Mouse (Mus musculus) midbrain, embryonic 14.5 days (tissue): ENCODE data around the gene B3gnt3. TPM values are rescaled to one million over a fixed set of nuclear protein-coding genes. Genes with fewer than 3 reads are reported as not detected.
A peak's percentile ranks its signal among the peaks of the same experiment; 100 is the strongest.

Experiments
- ATAC-seq: fragments of 200-750 bp; cut with Nextera tagmentation; 2 replicates; pipeline ENCODE4 v1.8.0; 2017; ENCODE audit warnings: moderate number of reproducible peaks, moderate library complexity; ENCODE audit not compliant: low FRiP score, low TSS enrichment
- DNase-seq: peaks from one replicate; pipeline ENCODE4 v3.0.0-alpha.2; 2015
- H3K27ac ChIP-seq: fragments of 300-500 bp; sonication (generic); replicated peaks from 2 replicates; pipeline ENCODE4 v1.5.1; 2014; ENCODE audit warnings: mild to moderate bottlenecking, low read depth, low read length, moderate library complexity
- H3K27me3 ChIP-seq: fragments of 300-500 bp; sonication (generic); 2 replicates; pipeline ENCODE4 v1.6.1; 2014; ENCODE audit warnings: low read length, control low read depth, mixed read lengths; ENCODE audit not compliant: control insufficient read depth, insufficient read depth
- H3K36me3 ChIP-seq: fragments of 300-500 bp; sonication (generic); 2 replicates; pipeline ENCODE4 v1.6.1; 2014; ENCODE audit warnings: low read length, control low read depth; ENCODE audit not compliant: control insufficient read depth, insufficient read depth
- H3K4me1 ChIP-seq: fragments of 300-500 bp; sonication (generic); 2 replicates; pipeline ENCODE4 v1.6.1; 2014; ENCODE audit warnings: mild to moderate bottlenecking, antibody characterized with exemption, low read length, control low read depth; ENCODE audit not compliant: control insufficient read depth, insufficient read depth
- H3K4me2 ChIP-seq: fragments of 300-500 bp; sonication (generic); 2 replicates; pipeline ENCODE4 v1.6.1; 2014; ENCODE audit warnings: mild to moderate bottlenecking, low read length, moderate library complexity
- H3K4me3 ChIP-seq: fragments of 300-500 bp; sonication (generic); replicated peaks from 2 replicates; pipeline ENCODE4 v1.5.1; 2014; ENCODE audit warnings: low read depth, low read length
- H3K9ac ChIP-seq: fragments of 300-500 bp; sonication (generic); replicated peaks from 2 replicates; pipeline ENCODE4 v1.6.1; 2014; ENCODE audit warnings: mild to moderate bottlenecking, low read length, moderate library complexity
- H3K9me3 ChIP-seq: fragments of 300-500 bp; sonication (generic); 2 replicates; pipeline ENCODE4 v1.6.1; 2016; ENCODE audit warnings: low read length, control low read depth, mixed read lengths; ENCODE audit not compliant: control insufficient read depth
- WGBS: fragments of 180-500 bp; shearing (Covaris S2); extraction: QIAGEN DNeasy Blood & Tissue Kit; methylation state at CpG from one replicate; pipeline ENCODE4 v1.1.7; 2014; 5-methylcytosine and 5-hydroxymethylcytosine counted together
- polyA plus RNA-seq: library from polyadenylated mRNA; unstranded; fragments of >200 nt; fragmentation: Nextera tagmentation; extraction: Ambion mirVana; gene quantifications from 2 replicates; pipeline ENCODE4 v1.2.1, GENCODE M21; 2014

The B3gnt3 gene
- polyA plus RNA-seq, 1 experiment from 2014 or later = 0.20 TPM

DNA sequence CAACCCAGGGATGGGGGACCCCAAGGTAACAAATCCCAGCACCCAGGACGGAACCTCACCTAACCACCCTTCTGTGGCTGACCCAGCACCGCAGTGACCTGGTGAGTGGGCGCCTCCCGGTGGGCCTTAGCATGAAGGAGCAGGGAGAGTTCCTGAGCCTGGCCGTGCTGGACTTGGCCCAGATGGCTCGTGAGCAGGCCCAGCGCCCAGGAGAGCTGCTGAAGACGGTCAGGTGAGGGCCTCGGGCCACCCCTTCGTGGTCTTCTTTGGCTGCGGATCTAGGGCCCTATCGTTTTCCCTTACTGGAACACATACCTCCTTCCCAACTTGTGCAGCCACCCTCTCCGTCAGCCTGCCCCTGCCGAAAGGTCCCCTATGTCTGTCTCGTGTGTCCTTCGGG, 22.5 kb downstream of the B3gnt3 start:
- Histone ChIP-seq H3K9ac (peak overlapping the region; percentile 16; the same call in 1 of the 2 replicates), H3K36me3 (no peaks in the 10 kb centered on the region), H3K9me3 (no peaks in the 10 kb centered on the region), H3K4me1 (0 out of 2 replicates have a peak, but pooled peaks cover 4% of the 10 kb centered on the region), H3K27ac (no peak overlapping the region), H3K27me3 (peaks cover 78% of the 10 kb centered on the region), H3K4me3 (peak overlapping the region; percentile 25), H3K4me2 (peak overlapping the region; percentile 47)
- ATAC-seq (no peak), DNase-seq (no peak)
- WGBS = 10% methylated on average over 16 of the region's 16 CpGs

- 0 out of 2 replicates have a peak, but pooled peaks cover 4% of the 10 kb centered on the region for H3K4me1 ChIP-seq
- peaks cover 69% of the 10 kb centered on the region for H3K27me3 ChIP-seq
- ATAC-seq (no peak), DNase-seq (no peak)
- no peak overlapping the region for H3K4me3 ChIP-seq
- no peaks in the 10 kb centered on the region for H3K36me3 ChIP-seq
- no peaks in the 10 kb centered on the region for H3K9me3 ChIP-seq
- H3K9ac ChIP-seq = no peak overlapping the region
- H3K27ac ChIP-seq = no peak overlapping the region
- H3K4me2 ChIP-seq = no peak overlapping the region
- WGBS = 48% methylated on average over 4 of the region's 4 CpGs
Observed at GRCm38 (mm10) chr8:71678216-71678615, 23.4 kb downstream of the B3gnt3 start.

DNA sequence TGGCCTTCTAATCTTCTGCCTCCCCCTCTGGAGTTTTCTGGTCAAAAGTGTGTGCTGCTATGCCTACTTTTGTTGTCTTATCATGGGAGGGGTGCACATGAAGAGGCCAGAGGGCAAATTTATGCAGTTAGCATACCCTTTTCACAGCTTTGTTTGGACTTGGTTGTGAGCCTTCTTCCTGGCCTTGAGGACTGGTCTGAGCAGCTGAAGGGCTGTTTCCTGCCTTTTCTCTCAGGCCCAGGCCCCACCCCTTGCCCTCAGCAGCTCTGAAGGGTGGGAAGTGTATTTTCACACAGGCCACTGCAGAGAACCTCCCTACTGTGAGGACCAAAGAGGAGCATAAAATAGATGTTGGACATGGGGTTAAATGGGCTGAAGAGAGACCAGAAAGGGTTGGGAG, 24.0 kb downstream of the B3gnt3 start:
- Histone ChIP-seq H3K27me3 (peaks cover 63% of the 10 kb centered on the region), H3K9me3 (no peaks in the 10 kb centered on the region), H3K27ac (no peak overlapping the region), H3K4me1 (0 out of 2 replicates have a peak, but pooled peaks cover 4% of the 10 kb centered on the region), H3K4me2 (no peak overlapping the region), H3K9ac (no peak overlapping the region), H3K36me3 (no peaks in the 10 kb centered on the region), H3K4me3 (no peak overlapping the region)
- DNase-seq = no peak
- no peak for ATAC-seq

DNA sequence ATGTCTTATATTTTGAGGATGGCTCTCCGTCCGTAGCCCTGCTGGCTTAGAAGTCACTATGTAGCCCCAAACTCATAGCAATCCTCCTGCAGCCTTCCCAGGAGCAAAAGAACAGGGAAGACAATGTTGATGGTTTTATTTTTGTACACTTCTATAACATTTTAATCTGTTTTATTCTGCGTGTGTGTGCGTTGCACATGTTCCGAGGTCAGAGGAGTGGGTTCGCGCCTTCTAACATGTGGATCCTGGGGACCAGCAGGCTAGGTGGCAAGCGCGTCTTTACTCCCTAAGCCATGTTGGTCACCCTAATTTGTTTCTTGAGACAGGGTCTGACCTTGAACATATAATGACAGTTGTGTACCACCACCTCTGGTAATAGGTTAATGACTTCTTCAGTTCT, 24.8 kb downstream of the B3gnt3 start:
- no peaks in the 10 kb centered on the region for H3K9me3 ChIP-seq
- no peak overlapping the region for H3K27ac ChIP-seq
- H3K27me3 ChIP-seq = peaks cover 55% of the 10 kb centered on the region
- 0 out of 2 replicates have a peak overlapping the region, but pooled peaks have one; percentile 75 for H3K9ac ChIP-seq
- 0 out of 2 replicates have a peak, but pooled peaks cover 8% of the 10 kb centered on the region for H3K4me1 ChIP-seq
- no peaks in the 10 kb centered on the region for H3K36me3 ChIP-seq
- WGBS = 59% methylated on average over 9 of the region's 9 CpGs
- ATAC-seq (no peak), DNase-seq (no peak)
- H3K4me2 ChIP-seq = peak overlapping the region; percentile 82
- H3K4me3 ChIP-seq = peak overlapping the region; percentile 61

- H3K4me1 ChIP-seq = 0 out of 2 replicates have a peak, but pooled peaks cover 8% of the 10 kb centered on the region
- DNase-seq (peak; percentile 87), ATAC-seq (peak; percentile 41; the same call in 1 of the 2 replicates)
- peak within 1 kb of the TSS; percentile 82 for H3K4me2 ChIP-seq
- H3K4me3 ChIP-seq = peak within 1 kb of the TSS; percentile 61
- H3K9ac ChIP-seq = peak within 1 kb of the TSS; percentile 75
- H3K9me3 ChIP-seq = no peaks in the 10 kb centered on the region
- H3K27ac ChIP-seq = 0 out of 2 replicates have a peak within 1 kb of the TSS, but pooled peaks have one; percentile 52
- no peaks in the 10 kb centered on the region for H3K36me3 ChIP-seq
- H3K27me3 ChIP-seq = peaks cover 49% of the 10 kb centered on the region
- 3% methylated on average over 40 of the region's 40 CpGs for WGBS
Observed at GRCm38 (mm10) chr8:71676020-71676741, 25.4 kb downstream of the B3gnt3 start, which contains the start of gene Jak3. Jak3 (plus strand) TSS chr8:71676296.

- peak overlapping the region; percentile 82 for H3K4me2 ChIP-seq
- no peak overlapping the region for H3K27ac ChIP-seq
- DNase-seq (no peak), ATAC-seq (no peak)
- peaks cover 43% of the 10 kb centered on the region for H3K27me3 ChIP-seq
- 0 out of 2 replicates have a peak overlapping the region, but pooled peaks have one; percentile 75 for H3K9ac ChIP-seq
- H3K9me3 ChIP-seq = no peaks in the 10 kb centered on the region
- peak overlapping the region; percentile 61 for H3K4me3 ChIP-seq
- WGBS = 28% methylated on average over 9 of the region's 9 CpGs
- no peaks in the 10 kb centered on the region for H3K36me3 ChIP-seq
- 0 out of 2 replicates have a peak, but pooled peaks cover 8% of the 10 kb centered on the region for H3K4me1 ChIP-seq
Observed at GRCm38 (mm10) chr8:71675456-71676019, 26.1 kb downstream of the B3gnt3 start.

- Histone ChIP-seq H3K27me3 (peaks cover 32% of the 10 kb centered on the region), H3K27ac (no peak overlapping the region), H3K36me3 (no peaks in the 10 kb centered on the region), H3K4me3 (no peak overlapping the region), H3K9ac (no peak overlapping the region), H3K4me1 (peaks cover 16% of the 10 kb centered on the region; the same call in 1 of the 2 replicates), H3K9me3 (no peaks in the 10 kb centered on the region), H3K4me2 (no peak overlapping the region)
- WGBS = 64% methylated on average over 2 of the region's 2 CpGs
- no peak for ATAC-seq
- no peak for DNase-seq
Observed at GRCm38 (mm10) chr8:71674071-71674470, 27.5 kb downstream of the B3gnt3 start.

GRCm38 (mm10) chr8:71672168-71672735, 29.3 kb downstream of the B3gnt3 start:
- peak overlapping the region; percentile 93 for H3K27ac ChIP-seq
- H3K9ac ChIP-seq = no peak overlapping the region
- H3K27me3 ChIP-seq = peaks cover 14% of the 10 kb centered on the region; the same call in 1 of the 2 replicates
- ATAC-seq (no peak), DNase-seq (no peak)
- no peaks in the 10 kb centered on the region for H3K9me3 ChIP-seq
- peak overlapping the region; percentile 86 for H3K4me2 ChIP-seq
- H3K36me3 ChIP-seq = no peaks in the 10 kb centered on the region
- 71% methylated on average over 6 of the region's 6 CpGs for WGBS
- peak overlapping the region; percentile 86; the same call in 1 of the 2 replicates for H3K4me3 ChIP-seq
- H3K4me1 ChIP-seq = peaks cover 32% of the 10 kb centered on the region
